Mouse (Mus musculus) cerebellum, adult 2 months (tissue): Measurements from ENCODE around the gene Olfr459. TPM values are rescaled to one million over a fixed set of nuclear protein-coding genes. Genes with fewer than 3 reads are reported as not detected.

Experiments
- DNase-seq, 2 experiments: peaks; one replicate each; pipeline ENCODE4 v3.0.0; 2021
- H3K27ac ChIP-seq: fragments of 200-500 bp; 2 replicates; pipeline ENCODE4 v1.5.1; 2012; ENCODE audit warnings: low read length, control low read depth, inconsistent platforms; ENCODE audit not compliant: insufficient read depth
- H3K27me3 ChIP-seq: fragments of 200-500 bp; 2 replicates; pipeline ENCODE4 v1.6.1; 2012; ENCODE audit warnings: inconsistent platforms, mild to moderate bottlenecking, low read length, moderate library complexity; ENCODE audit not compliant: control insufficient read depth, insufficient read depth
- H3K4me1 ChIP-seq: fragments of 200-500 bp; 2 replicates; pipeline ENCODE4 v1.6.1; 2011; ENCODE audit warnings: low read length; ENCODE audit not compliant: control insufficient read depth, insufficient read depth
- H3K4me3 ChIP-seq: fragments of 200-500 bp; replicated peaks from 2 replicates; pipeline ENCODE3; 2011; ENCODE audit warnings: mild to moderate bottlenecking, low read depth, low read length, control low read depth; ENCODE audit not compliant: insufficient read depth
- CTCF ChIP-seq: fragments of 200-500 bp; IDR thresholded peaks from 2 replicates; pipeline ENCODE4 v1.5.1; 2011; ENCODE audit warnings: low read depth, mild to moderate bottlenecking, control low read depth, low read length, moderate library complexity, borderline replicate concordance; ENCODE audit not compliant: insufficient read depth
- POLR2A ChIP-seq: fragments of 200-500 bp; IDR thresholded peaks from 2 replicates; pipeline ENCODE4 v1.6.1; 2011; ENCODE audit warnings: low read length, control low read depth, borderline replicate concordance; ENCODE audit not compliant: insufficient read depth
- WGBS: fragments of 180-500 bp; shearing (Covaris S2); methylation state at CpG from one replicate; pipeline ENCODE4 v1.1.7; 2018; 5-methylcytosine and 5-hydroxymethylcytosine counted together
- polyA plus RNA-seq: library from polyadenylated mRNA; depleted of rRNA; stranded (reverse); fragments of >200 nt; gene quantifications from 2 replicates; pipeline ENCODE4 v1.2.3, GENCODE M21; 2012

Gene Olfr459
- polyA plus RNA-seq, 1 experiment: not detected

DNA sequence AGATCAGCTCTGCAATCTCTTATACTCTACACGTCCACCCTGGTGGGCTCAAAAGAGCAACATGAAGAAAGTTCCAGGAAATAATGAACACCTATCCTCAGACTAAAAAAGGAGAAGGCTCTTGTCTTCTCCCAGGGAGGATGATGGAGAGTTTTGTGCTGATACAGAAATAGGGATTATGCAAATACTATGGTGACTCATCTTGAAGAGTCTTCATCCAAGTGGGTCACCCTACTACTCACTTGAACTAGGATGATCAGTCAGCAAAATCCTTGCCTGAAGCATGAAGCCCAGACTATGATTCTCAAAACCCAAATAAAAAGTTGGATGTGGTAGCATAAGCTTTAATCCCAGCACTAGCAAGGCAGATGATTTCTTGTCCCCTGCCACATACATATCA lies 16.6 kb downstream of the Olfr459 start:
- WGBS: 85% methylated on average over 1 of the region's 1 CpGs
- no peak for TF ChIP-seq POLR2A
- no peak for TF ChIP-seq CTCF
- no peak for DNase-seq
- no peaks in the 10 kb centered on the region for H3K4me1 ChIP-seq
- H3K27me3 ChIP-seq: no peaks in the 10 kb centered on the region
- no peak overlapping the region for H3K27ac ChIP-seq
- no peak overlapping the region for H3K4me3 ChIP-seq

DNA sequence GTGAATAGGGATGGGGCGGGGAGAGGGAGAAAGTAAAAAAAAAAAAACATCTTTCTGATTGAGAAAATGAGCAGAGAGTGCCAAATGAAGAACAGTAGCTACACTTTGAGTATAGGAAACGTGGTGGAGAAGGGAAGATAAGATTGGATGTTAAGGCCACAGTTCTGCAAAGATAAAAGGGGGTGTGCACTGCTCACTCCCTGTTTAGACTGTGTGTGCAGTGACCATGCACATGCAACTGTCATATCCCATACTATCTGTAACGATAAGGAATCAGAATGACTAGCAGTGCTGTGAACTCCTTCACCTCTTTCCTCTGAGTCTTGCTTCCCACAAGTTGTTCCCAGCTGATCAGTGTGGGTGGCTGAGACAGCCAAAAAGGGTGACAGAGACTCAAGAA lies 17.8 kb downstream of the Olfr459 start:
- WGBS: 65% methylated on average over 3 of the region's 3 CpGs
- no peak for TF ChIP-seq CTCF
- no peak for TF ChIP-seq POLR2A

DNA sequence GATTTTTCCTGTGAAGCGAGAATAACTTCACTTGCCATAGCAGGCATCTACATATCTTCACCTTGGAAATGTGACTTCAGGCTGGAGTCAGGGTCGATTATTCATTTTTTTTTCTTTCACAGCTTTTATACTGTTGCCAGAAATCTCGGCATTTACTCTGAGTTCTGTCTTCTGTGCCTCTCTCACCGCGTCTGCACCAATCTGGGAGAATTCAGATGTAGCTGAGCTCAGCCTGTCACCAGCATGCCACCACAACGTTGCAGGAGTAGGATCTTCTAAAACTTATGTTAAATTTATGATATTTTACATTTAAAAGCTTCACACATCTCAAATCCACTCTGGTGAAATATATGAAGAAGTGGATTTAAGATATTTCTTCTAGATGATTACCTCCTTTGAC lies 20.4 kb downstream of the Olfr459 start:
- TF ChIP-seq POLR2A (no peak), CTCF (no peak)
- no peak overlapping the region for H3K4me3 ChIP-seq
- H3K27me3 ChIP-seq: no peaks in the 10 kb centered on the region
- no peak for DNase-seq
- H3K27ac ChIP-seq: no peak overlapping the region
- WGBS: 64% methylated on average over 6 of the region's 6 CpGs
- no peaks in the 10 kb centered on the region for H3K4me1 ChIP-seq

More for the DNA sequence above, 17.8 kb downstream of the Olfr459 start:
- H3K27ac ChIP-seq: no peak overlapping the region
- H3K4me3 ChIP-seq: no peak overlapping the region
- no peaks in the 10 kb centered on the region for H3K4me1 ChIP-seq
- H3K27me3 ChIP-seq: no peaks in the 10 kb centered on the region
- DNase-seq: no peak

- H3K4me1 ChIP-seq: no peaks in the 10 kb centered on the region
- 75% methylated on average over 5 of the region's 5 CpGs for WGBS
- H3K27me3 ChIP-seq: no peaks in the 10 kb centered on the region
- no peak overlapping the region for H3K27ac ChIP-seq
- TF ChIP-seq POLR2A (no peak), CTCF (no peak)
- no peak overlapping the region for H3K4me3 ChIP-seq
- no peak for DNase-seq
These were observed 30.1 kb downstream of the Olfr459 start for GRCm38 (mm10) chr6:41744664-41745392.

- Histone ChIP-seq H3K4me1 (no peaks in the 10 kb centered on the region), H3K27me3 (no peaks in the 10 kb centered on the region), H3K4me3 (no peak overlapping the region), H3K27ac (no peak overlapping the region)
- DNase-seq: no peak
- no peak for TF ChIP-seq CTCF
- TF ChIP-seq POLR2A: no peak
These were observed 33.9 kb downstream of the Olfr459 start for GRCm38 (mm10) chr6:41741101-41741500.

- H3K27ac ChIP-seq: no peak overlapping the region
These were observed 40.1 kb downstream of the Olfr459 start for GRCm38 (mm10) chr6:41734719-41735470.

DNA sequence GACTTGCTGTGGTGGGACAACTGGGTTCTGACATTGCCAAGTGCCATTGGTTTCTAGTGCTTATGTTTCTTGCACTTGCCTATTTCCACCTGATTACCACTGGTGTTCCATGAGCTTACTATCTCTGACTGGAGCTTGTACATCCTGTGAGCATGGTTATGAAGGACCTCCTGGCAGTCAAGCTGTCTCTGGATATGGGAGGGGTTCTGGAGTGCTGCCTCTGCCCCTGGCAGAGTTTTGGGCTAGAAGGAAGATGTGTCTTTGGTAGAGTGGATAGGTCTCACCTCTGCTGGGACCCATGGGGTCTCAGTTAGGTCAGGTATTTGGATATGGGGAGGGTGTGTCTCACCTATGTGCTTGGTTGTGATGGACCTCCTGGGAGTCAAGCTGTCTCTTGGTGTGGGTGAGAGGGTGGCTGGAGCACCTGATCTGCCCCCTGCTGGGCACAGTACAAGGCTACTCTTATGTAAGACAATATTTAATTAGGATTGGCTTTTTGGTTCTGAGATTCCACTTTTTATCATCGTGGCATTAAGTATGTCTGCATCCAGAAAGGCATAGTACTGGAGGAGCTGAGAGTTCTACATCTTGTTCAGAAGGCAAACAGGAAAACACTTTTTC lies 46.9 kb downstream of the Olfr459 start:
- TF ChIP-seq CTCF: no peak
- no peak for TF ChIP-seq POLR2A
- no peak overlapping the region for H3K4me3 ChIP-seq
- H3K4me1 ChIP-seq: no peaks in the 10 kb centered on the region
- H3K27me3 ChIP-seq: no peaks in the 10 kb centered on the region
- no peak for DNase-seq
- H3K27ac ChIP-seq: no peak overlapping the region
- WGBS: 78% methylated on average over 1 of the region's 1 CpGs

More at GRCm38 (mm10) chr6:41734719-41735470, 40.1 kb downstream of the Olfr459 start:
- no peaks in the 10 kb centered on the region for H3K27me3 ChIP-seq
- DNase-seq: no peak
- no peak overlapping the region for H3K4me3 ChIP-seq
- H3K4me1 ChIP-seq: no peaks in the 10 kb centered on the region
- TF ChIP-seq POLR2A (no peak), CTCF (no peak)
- WGBS: 88% methylated on average over 5 of the region's 5 CpGs
